Mouse (Mus musculus): ENCODE data around the gene Tnfsf12. TPM values are rescaled to one million over a fixed set of nuclear protein-coding genes. Genes with fewer than 3 reads are reported as not detected.
A peak's percentile ranks its signal among the peaks of the same experiment; 100 is the strongest.

Tnfsf12 gene
- polyA plus RNA-seq, 1 experiment: 7.1 TPM

GRCm38 (mm10) chr11:69716953-69717352, 21.3 kb upstream of the Tnfsf12 start:
- TF ChIP-seq POLR2A (IDR thresholded peaks at IDR 0.05; ENCODE audit: borderline replicate concordance, control insufficient read depth, low read depth, low read length) (no peak), CTCF (IDR thresholded peaks at IDR 0.05; ENCODE audit: control insufficient read depth, insufficient read depth, low read length) (no peak)
- H3K4me1 ChIP-seq (ENCODE audit: control insufficient read depth, insufficient read depth, low read length): no peaks in the 10 kb centered on the region
- H3K27ac ChIP-seq (ENCODE audit: control insufficient read depth, insufficient read depth, low read depth, low read length, poor library complexity): no peak overlapping the region
- H3K4me3 ChIP-seq (replicated peaks; ENCODE audit: control insufficient read depth, low read depth, low read length): no peak overlapping the region
- 81% methylated on average over 4 of the region's 4 CpGs for WGBS

DNA sequence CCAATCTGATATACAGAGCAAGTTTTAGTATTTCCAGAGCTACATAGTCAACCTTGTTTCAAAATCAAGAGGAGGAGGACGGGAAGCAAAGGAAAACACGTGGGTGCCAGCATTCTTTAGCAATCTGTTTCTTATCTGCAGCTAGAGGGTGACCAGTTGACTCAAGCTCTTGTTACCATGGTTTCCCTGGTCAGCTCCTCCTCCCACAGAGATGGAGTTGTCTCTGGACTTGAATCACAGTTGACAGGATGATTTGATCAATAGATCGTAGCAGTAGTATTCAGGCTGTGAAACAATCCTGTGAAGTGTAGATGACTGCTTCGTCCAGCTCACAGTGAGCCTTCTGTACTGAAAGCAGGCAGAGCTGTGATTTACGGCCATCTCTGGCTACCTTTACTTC, 20.3 kb upstream of the Tnfsf12 start:
- Histone ChIP-seq H3K27ac (ENCODE audit: control insufficient read depth, insufficient read depth, low read depth, low read length, poor library complexity) (no peak overlapping the region), H3K4me1 (ENCODE audit: control insufficient read depth, insufficient read depth, low read length) (no peaks in the 10 kb centered on the region), H3K4me3 (replicated peaks; ENCODE audit: control insufficient read depth, low read depth, low read length) (no peak overlapping the region)
- WGBS: 26% methylated on average over 5 of the region's 5 CpGs
- TF ChIP-seq POLR2A (IDR thresholded peaks at IDR 0.05; ENCODE audit: borderline replicate concordance, control insufficient read depth, low read depth, low read length) (no peak), CTCF (IDR thresholded peaks at IDR 0.05; ENCODE audit: control insufficient read depth, insufficient read depth, low read length) (no peak)

DNA sequence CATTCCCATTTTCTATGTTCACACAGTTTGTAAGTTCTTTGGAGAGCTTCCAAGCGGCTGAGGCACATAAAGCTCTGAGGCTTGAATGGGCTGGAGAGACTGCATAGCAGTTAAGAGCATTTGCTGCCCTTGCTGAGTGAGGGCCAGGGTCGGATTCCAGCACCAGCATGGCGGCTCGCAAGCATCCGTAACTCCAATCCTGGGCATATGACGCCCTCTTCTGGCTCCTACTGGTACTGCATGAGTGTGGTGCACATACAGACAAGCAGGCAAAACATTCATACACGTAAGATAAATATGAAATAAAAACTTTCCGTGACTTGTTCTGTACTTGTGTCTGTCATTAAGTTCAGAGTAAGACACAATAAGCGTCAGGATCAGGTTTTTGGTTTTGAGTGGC, 19.8 kb upstream of the Tnfsf12 start:
- no peak overlapping the region for H3K4me3 ChIP-seq (replicated peaks; ENCODE audit: control insufficient read depth, low read depth, low read length)
- WGBS: 72% methylated on average over 9 of the region's 9 CpGs
- no peaks in the 10 kb centered on the region for H3K4me1 ChIP-seq (ENCODE audit: control insufficient read depth, insufficient read depth, low read length)
- TF ChIP-seq POLR2A (IDR thresholded peaks at IDR 0.05; ENCODE audit: borderline replicate concordance, control insufficient read depth, low read depth, low read length): no peak
- peak; percentile 64 for TF ChIP-seq CTCF (IDR thresholded peaks at IDR 0.05; ENCODE audit: control insufficient read depth, insufficient read depth, low read length)
- H3K27ac ChIP-seq (ENCODE audit: control insufficient read depth, insufficient read depth, low read depth, low read length, poor library complexity): no peak overlapping the region

- TF ChIP-seq CTCF (IDR thresholded peaks at IDR 0.05; ENCODE audit: control insufficient read depth, insufficient read depth, low read length) (no peak), POLR2A (IDR thresholded peaks at IDR 0.05; ENCODE audit: borderline replicate concordance, control insufficient read depth, low read depth, low read length) (no peak)
- no peaks in the 10 kb centered on the region for H3K4me1 ChIP-seq (ENCODE audit: control insufficient read depth, insufficient read depth, low read length)
- 88% methylated on average over 18 of the region's 18 CpGs for WGBS
- H3K4me3 ChIP-seq (replicated peaks; ENCODE audit: control insufficient read depth, low read depth, low read length): no peak overlapping the region
- H3K27ac ChIP-seq (ENCODE audit: control insufficient read depth, insufficient read depth, low read depth, low read length, poor library complexity): no peak overlapping the region
These were observed 19.1 kb upstream of the Tnfsf12 start for GRCm38 (mm10) chr11:69714636-69715329.

DNA sequence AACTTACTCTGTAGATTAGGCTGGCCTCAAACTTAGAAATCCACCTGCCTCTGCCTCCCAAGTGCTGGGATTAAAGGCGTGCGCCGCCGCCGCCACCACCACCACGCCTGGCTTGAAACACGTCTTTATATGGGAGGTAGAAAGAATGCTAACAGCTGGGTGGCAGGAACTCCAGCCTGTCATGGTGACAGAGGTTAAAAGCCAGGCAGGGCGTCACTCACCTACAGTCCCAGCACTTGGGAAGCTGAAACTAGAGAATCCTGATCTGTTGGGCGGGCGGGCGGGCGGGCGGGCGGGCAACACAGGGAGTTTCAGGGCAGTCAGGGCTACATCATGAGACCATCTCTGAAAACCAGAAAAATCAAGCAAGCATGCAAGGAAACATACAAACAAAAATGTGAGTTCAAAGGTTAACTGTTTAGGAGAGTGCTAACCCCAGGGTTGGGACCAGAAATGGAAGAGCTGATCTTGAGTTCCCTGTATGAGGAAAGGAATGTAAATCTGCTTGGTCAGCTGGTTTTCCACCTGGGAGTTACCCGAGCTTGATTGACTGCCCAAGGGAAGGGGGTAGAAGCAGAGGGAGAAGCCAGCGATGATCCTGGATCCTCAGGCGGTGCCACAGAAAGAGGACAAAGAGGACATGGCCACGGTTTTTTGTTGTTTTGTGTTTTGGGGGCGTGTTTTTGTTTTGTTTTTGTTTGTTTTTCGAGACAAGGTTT, 17.5 kb upstream of the Tnfsf12 start:
- no peak overlapping the region for H3K27ac ChIP-seq (ENCODE audit: control insufficient read depth, insufficient read depth, low read depth, low read length, poor library complexity)
- no peaks in the 10 kb centered on the region for H3K4me1 ChIP-seq (ENCODE audit: control insufficient read depth, insufficient read depth, low read length)
- WGBS: 89% methylated on average over 20 of the region's 20 CpGs
- TF ChIP-seq POLR2A (IDR thresholded peaks at IDR 0.05; ENCODE audit: borderline replicate concordance, control insufficient read depth, low read depth, low read length) (no peak), CTCF (IDR thresholded peaks at IDR 0.05; ENCODE audit: control insufficient read depth, insufficient read depth, low read length) (no peak)
- no peak overlapping the region for H3K4me3 ChIP-seq (replicated peaks; ENCODE audit: control insufficient read depth, low read depth, low read length)

DNA sequence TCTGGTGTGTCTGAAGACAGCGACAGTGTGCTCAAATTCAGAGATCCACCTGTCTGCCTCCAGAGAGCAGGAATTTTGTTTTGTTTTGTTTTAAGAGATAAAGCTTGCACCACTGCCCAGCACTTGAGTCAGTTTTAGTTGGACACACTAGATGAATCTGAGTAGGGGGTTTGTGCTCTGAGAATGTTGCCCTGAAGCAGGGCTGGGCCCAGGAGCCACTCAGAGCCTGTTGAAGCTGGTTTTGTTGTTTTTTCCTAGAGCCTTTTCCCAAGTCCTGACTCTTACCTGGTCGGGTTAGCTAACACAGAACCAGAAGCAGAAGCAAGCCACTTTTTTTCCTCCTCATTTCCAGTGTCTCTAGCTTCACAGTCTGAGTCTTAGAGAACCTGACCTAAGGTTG, 15.4 kb upstream of the Tnfsf12 start:
- WGBS: 79% methylated on average over 2 of the region's 2 CpGs
- no peak overlapping the region for H3K27ac ChIP-seq (ENCODE audit: control insufficient read depth, insufficient read depth, low read depth, low read length, poor library complexity)
- H3K4me3 ChIP-seq (replicated peaks; ENCODE audit: control insufficient read depth, low read depth, low read length): no peak overlapping the region
- no peak for TF ChIP-seq POLR2A (IDR thresholded peaks at IDR 0.05; ENCODE audit: borderline replicate concordance, control insufficient read depth, low read depth, low read length)
- no peak for TF ChIP-seq CTCF (IDR thresholded peaks at IDR 0.05; ENCODE audit: control insufficient read depth, insufficient read depth, low read length)
- no peaks in the 10 kb centered on the region for H3K4me1 ChIP-seq (ENCODE audit: control insufficient read depth, insufficient read depth, low read length)

GRCm38 (mm10) chr11:69710470-69710869, 14.8 kb upstream of the Tnfsf12 start:
- no peak overlapping the region for H3K4me3 ChIP-seq (replicated peaks; ENCODE audit: control insufficient read depth, low read depth, low read length)

DNA sequence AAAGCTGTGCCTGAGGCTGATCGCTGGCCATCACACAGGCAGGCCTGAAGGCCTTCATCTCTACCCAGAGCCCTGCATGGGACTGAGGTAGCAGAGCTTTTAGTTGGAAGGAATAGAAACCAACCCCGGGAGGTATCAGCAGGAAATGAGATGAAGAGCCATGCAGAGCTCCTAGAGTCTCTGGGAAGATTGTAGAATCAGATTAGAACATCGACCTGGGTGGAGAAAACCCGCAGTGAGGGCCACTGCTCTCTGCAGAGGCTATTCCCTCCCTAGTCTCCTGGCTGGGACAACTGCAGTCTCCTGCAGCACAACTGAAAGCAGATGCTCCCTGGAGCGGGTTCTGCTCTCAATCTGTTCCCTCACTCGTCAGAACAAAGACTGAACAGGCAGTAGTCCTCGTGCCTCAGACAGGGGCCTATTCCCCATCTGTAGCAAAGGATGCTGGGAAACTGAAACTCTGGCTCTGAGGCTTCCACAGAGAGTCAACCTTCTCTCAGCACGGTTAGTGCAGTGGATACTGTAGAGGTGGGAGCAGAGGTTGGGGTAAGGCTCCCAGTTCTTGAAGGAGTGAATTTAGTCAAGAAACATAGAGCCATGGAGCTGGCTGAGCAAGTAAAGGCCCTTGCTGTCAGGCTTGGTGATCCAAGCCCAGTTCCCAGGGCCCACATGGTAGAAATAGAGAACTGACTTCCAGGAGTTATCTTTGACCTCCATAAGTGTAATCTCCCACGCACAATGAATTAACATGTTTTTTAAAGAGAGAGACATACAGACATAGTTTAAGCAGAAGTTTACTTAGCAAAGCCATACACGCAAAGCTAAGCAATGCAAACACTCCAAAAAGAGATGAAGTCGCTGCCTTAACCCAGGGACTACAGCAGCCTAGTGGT, 14.2 kb upstream of the Tnfsf12 start:
- 62% methylated on average over 11 of the region's 11 CpGs for WGBS
- no peak overlapping the region for H3K27ac ChIP-seq (ENCODE audit: control insufficient read depth, insufficient read depth, low read depth, low read length, poor library complexity)
- H3K4me3 ChIP-seq (replicated peaks; ENCODE audit: control insufficient read depth, low read depth, low read length): no peak overlapping the region
- TF ChIP-seq CTCF (IDR thresholded peaks at IDR 0.05; ENCODE audit: control insufficient read depth, insufficient read depth, low read length) (no peak), POLR2A (IDR thresholded peaks at IDR 0.05; ENCODE audit: borderline replicate concordance, control insufficient read depth, low read depth, low read length) (no peak)
- no peaks in the 10 kb centered on the region for H3K4me1 ChIP-seq (ENCODE audit: control insufficient read depth, insufficient read depth, low read length)

More at GRCm38 (mm10) chr11:69710470-69710869, 14.8 kb upstream of the Tnfsf12 start:
- TF ChIP-seq POLR2A (IDR thresholded peaks at IDR 0.05; ENCODE audit: borderline replicate concordance, control insufficient read depth, low read depth, low read length) (no peak), CTCF (IDR thresholded peaks at IDR 0.05; ENCODE audit: control insufficient read depth, insufficient read depth, low read length) (no peak)
- Histone ChIP-seq H3K27ac (ENCODE audit: control insufficient read depth, insufficient read depth, low read depth, low read length, poor library complexity) (no peak overlapping the region), H3K4me1 (ENCODE audit: control insufficient read depth, insufficient read depth, low read length) (no peaks in the 10 kb centered on the region)
- 77% methylated on average over 3 of the region's 3 CpGs for WGBS

Measured in bone marrow, adult 2 months (tissue).